Mouse (Mus musculus): ENCODE results near the gene Mfn1. TPM values are rescaled to one million over a fixed set of nuclear protein-coding genes. Genes with fewer than 3 reads are reported as not detected.

Gene Mfn1
- polyA plus RNA-seq (2017; shearing (Covaris generic)): 10 to 100 TPM; 23.4 to 31.4 TPM

DNA sequence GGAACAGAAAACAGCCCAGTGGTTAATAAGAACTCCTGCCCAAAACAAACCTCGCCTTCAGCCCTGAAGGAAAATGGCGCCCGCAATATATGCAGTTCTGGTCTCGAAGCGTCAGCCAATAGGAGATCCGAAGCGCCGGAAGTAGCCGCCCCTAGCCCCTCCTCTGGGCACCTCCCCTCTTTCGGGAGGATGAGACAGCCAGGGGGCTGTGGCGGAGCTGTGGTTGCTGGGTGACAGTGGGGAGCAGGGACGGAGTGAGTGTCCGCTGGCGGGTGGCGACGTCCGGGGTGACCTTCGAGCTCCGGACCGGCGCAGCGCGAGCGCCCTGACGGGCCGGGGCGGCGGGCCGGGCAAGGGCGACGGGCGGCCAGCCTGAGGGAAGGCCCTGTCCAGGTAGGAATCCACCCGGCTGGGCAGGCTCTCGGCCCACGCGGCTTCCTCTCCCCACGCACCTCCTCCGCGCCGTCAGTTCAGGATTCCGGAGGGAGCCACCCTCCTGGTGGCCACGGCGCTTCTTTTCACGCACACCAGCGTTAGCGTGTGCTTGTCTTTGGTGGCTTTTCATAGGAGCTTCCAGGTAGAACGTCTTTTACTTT is at the start of gene Mfn1:
Gene Mfn1, plus strand, starts transcription at position 163 of the 596 bp plus-strand sequence.

DNA sequence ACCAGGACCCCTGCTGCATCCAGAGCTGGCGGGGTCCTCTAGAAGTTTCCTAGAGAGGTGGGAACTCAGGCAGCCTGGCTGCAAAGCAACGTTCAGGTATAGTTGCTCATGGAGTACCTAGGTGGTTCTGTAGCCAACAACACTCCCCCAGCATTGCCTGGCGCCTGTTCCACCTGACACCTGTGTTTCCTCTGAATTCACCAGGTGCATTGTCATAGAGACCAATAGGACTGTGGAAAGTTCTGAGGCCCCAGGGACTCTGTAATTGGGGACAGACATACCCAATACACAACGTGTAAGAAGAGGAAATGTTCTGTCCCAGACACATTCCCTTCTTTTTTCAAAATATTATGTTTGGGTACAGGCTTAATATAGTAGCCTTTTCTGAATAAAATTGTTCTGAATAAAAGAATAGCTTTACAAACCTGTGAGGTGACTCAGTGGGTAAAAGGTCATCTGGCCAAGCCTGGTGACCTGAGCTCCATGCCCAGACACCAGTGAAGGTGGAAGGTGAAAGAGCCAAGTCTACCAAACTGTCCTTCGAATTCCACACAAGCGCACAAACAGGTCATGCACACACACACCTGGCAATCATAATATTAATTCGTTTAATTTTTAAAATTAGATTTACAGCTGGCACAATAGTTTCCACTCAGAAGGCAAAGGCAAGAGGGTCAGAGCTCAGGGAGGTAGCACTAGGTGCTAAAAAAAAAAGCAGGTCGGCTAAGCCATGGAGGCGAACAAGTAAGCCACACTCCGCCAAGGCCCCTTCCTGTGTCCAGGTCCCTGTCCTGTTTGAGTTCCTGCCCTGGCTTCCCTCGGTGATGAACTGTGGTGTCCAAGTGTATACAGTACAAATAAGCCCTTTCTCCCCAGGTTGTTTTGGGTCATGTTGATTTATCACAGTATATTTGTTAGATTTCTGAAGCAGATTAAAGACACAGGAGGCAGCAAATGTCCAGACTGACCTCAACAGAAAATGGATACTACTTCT is 36.9 kb upstream of the Mfn1 start, which contains the start of gene Kcnmb3:
Gene Kcnmb3, minus strand, starts transcription at position 135 of the 994 bp plus-strand sequence.

DNA sequence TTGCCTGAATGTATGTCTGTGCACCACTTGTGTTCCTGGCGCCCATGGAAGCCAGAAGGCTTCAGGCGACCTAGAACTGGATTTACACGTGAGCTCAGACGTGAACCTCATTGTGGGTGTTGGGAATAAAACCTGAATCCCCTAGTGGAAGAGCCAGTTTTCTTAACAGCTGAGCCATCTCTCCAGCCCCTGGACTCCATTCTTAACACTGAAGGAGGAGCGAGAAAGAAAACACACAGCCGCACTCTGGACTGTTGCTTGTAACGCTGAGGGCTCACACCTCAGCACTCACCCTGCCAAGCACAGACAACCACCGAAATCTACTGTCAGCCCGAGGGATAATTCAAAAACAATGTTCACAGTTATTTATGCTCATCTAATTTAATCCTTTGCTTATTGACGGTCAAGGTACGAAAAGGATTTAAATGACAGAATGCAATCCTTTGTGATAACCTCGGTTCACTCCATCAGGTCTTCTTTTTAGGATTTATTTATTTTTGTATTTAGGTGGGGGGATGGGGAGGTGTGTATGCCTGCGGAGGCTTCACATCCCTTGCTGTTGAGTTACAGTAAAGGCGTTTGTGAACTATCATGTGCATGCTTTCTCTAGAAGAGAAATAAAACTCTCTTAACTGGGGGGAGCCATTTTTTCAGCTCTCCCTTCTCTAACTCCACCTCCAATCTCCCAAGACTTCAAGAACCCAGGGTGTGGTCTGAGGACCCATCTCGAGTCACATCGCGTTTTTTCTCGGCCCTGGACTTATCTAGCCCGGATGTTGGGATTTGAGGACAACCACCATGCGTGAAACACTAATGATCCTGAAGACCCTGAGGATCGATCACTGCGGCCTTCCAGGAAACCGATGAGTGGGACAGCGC is 19.5 kb upstream of the Mfn1 start, which contains the start of gene Zfp639:
Gene Zfp639, plus strand, starts transcription at position 764 of the 879 bp plus-strand sequence.

DNA sequence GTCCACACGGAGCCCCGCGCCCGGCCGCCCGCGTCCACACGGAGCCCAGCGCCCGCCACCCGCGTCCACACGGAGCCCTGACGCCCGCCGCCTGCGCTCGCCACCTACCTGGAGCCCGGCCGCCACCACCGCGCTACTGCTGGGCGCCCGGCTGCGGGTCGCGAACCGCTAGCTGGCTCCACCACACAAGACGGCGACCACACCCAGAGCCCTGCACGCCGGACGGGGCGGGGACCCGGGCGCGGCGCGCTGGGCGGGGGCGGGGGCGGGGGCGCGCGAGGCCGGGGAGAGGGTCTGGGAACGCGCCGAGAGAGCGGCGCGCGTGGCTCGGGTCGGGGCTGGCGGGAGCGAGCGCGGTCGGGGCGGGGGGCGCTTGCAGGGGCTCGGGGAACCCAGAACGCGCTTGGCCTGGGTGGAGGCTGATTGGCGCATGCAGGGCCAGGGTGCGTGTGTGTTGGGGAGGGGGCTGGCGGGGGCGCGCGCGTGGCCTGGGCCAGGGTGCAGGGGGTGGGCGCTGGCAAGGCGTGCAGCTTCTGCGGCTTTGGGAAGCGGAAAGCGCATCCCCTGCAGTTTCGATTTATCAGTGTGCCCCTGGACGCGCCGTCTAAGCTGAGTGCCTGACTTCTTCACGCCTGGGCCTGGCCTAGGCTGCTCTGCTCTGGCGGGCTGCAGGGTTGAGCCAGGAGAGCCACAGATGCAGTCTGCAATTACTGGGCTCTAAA is 87.2 kb downstream of the Mfn1 start, which contains the start of gene Gnb4:
Gene Gnb4, minus strand, starts transcription at position 255 of the 722 bp plus-strand sequence.

Other genes starting within 250 kb of the Mfn1 start
- gene Zmat3, start 163.5 kb upstream of the Mfn1 start, polyA plus RNA-seq (2017; shearing (Covaris generic)): 1 to 10 TPM; 3.4 to 4.1 TPM
- gene Pik3ca, start 131.8 kb upstream of the Mfn1 start, polyA plus RNA-seq (2017; shearing (Covaris generic)): 10 to 100 TPM; 34.3 to 37.6 TPM
- 1 to 10 TPM in 1 of 2 experiments, under 1 TPM in 1; 0.45 to 2.2 TPM for gene Kcnmb3, start 37.2 kb upstream of the Mfn1 start, polyA plus RNA-seq (2017; shearing (Covaris generic))
- gene Zfp639, start 19.2 kb upstream of the Mfn1 start, polyA plus RNA-seq (2017; shearing (Covaris generic)): 10 to 100 TPM; 46.3 to 76.3 TPM
- gene Gnb4, start 87.1 kb downstream of the Mfn1 start, polyA plus RNA-seq (2017; shearing (Covaris generic)): 10 to 100 TPM in 1 of 2 experiments, 1 to 10 TPM in 1; 9.1 to 13.1 TPM
- 100 to 1,000 TPM; 109 to 131 TPM for gene Actl6a, start 176.8 kb downstream of the Mfn1 start, polyA plus RNA-seq (2017; shearing (Covaris generic))
- gene Ndufb5, start 207.5 kb downstream of the Mfn1 start, polyA plus RNA-seq (2017; shearing (Covaris generic)): 100 to 1,000 TPM; 147 to 161 TPM
- gene Mrpl47, start 208.1 kb downstream of the Mfn1 start, polyA plus RNA-seq (2017; shearing (Covaris generic)): 10 to 100 TPM; 23.1 to 23.4 TPM